Mouse (Mus musculus) gastrocnemius, postnatal 4 days (tissue): ENCODE data around the gene Kctd11. TPM values are rescaled to one million over a fixed set of nuclear protein-coding genes. Genes with fewer than 3 reads are reported as not detected.

Experiments
- DNase-seq, 2 experiments: peaks; one replicate each; pipeline ENCODE4 v3.0.0; 2021 to 2022; ENCODE audit warnings: low spot score in 2 of 2, mixed read lengths in 2 of 2
- microRNA-seq: library from miRNA; unstranded; fragments of <30 nt; microRNA quantifications from one replicate; pipeline ENCODE4 v1.2.0, GENCODE M21; 2021
- total RNA-seq, 2 experiments: library from RNA; stranded (reverse); gene quantifications; 2 replicates each; pipeline ENCODE4 v1.2.3; 2021

Kctd11 gene
- total RNA-seq, 2 experiments from 2014 or later: 3.5 to 4.7 TPM

DNA sequence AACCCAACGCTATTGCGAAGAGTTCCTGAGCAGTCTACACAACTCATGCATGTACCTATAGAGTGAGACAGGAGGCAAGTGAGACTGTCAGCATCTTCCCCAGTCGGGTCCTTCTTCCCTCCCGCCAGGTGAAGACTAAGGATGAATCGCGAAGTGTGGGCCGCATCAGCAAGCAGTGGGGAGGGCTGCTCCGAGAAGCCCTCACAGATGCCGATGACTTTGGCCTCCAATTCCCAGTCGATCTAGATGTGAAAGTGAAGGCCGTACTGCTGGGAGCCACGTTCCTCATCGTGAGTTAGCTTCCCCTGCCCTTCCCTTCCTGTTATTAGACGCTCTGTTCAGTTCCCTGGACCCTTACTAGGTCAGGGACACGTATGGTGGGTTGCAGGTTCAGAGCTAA, 31.3 kb downstream of the Kctd11 start:
- DNase-seq: no peak

GRCm38 (mm10) chr11:69849128-69849527, 32.1 kb downstream of the Kctd11 start:
- DNase-seq: no peak

DNA sequence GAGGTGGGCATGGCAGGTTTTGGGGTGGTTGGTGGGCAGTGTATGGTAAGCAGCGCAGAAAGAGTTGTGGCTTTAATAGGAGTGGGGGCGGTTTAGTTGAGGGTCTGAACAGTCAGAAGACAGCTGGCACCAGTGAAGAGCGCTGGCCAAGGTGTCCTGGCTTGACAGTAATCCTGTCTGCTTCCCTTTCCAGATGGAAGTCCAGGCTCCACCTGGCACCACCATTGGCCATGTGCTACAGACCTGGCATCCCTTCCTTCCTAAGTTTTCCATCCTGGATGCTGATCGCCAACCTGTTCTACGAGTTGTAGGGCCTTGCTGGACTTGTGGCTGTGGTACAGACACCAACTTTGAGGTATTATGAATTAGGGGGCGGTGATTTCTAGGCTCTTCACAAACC, 33.2 kb downstream of the Kctd11 start:
- DNase-seq: no peak

GRCm38 (mm10) chr11:69846738-69847688, 34.2 kb downstream of the Kctd11 start:
- no peak for DNase-seq

GRCm38 (mm10) chr11:69846198-69846680, 35.0 kb downstream of the Kctd11 start, which contains the start of gene Plscr3:
Gene Plscr3, plus strand, starts transcription at chr11:69846376.
- peak; percentile 86 to 91 for DNase-seq

DNA sequence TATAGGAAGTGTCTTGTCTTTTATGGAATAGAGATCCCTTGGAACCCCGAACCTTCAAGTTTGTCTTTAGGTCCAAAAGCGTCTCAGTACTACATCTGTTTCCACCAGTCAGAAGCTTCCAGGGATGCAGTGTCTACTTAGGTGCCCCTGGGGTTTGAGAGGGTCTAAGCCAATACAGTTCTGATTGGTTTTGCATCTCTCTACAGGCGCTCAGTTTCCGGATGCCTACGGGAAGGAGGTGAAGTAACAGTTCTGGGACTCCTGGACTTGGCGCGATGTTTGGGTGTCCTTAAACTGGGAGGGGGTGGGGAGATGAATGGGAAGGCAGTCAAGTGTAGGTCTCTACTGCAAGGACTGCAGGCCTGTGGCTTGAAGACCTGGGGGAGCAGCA, 42.5 kb downstream of the Kctd11 start:
- no peak for DNase-seq

- DNase-seq: peak; percentile 81 to 94
These were observed 43.1 kb downstream of the Kctd11 start, which contains the start of gene Tmem256 for GRCm38 (mm10) chr11:69837952-69838713. Gene Tmem256, plus strand, starts transcription at chr11:69838514.

DNA sequence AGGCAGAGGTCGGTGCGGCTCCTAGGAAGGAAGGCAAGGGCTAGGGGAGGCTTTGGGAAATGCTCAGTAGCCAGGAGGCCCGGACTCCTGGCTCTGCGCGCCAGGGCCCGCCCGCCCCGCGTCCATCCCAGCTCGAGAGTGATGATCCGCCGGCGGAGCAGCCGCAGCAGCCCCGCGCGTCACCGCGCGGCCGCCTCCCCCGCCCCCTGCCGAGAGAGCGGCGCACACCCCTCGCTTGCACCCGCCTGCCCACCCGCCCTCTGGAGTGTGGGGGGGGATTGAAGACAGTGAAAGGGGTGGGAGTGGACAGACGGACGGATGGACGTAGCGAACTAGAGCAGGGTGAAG, 43.6 kb downstream of the Kctd11 start, which contains the start of gene Nlgn2:
Gene Nlgn2, minus strand, starts transcription at position 181 of the 348 bp plus-strand sequence.
- DNase-seq: peak in 1 of 2 experiments; percentile 62

DNA sequence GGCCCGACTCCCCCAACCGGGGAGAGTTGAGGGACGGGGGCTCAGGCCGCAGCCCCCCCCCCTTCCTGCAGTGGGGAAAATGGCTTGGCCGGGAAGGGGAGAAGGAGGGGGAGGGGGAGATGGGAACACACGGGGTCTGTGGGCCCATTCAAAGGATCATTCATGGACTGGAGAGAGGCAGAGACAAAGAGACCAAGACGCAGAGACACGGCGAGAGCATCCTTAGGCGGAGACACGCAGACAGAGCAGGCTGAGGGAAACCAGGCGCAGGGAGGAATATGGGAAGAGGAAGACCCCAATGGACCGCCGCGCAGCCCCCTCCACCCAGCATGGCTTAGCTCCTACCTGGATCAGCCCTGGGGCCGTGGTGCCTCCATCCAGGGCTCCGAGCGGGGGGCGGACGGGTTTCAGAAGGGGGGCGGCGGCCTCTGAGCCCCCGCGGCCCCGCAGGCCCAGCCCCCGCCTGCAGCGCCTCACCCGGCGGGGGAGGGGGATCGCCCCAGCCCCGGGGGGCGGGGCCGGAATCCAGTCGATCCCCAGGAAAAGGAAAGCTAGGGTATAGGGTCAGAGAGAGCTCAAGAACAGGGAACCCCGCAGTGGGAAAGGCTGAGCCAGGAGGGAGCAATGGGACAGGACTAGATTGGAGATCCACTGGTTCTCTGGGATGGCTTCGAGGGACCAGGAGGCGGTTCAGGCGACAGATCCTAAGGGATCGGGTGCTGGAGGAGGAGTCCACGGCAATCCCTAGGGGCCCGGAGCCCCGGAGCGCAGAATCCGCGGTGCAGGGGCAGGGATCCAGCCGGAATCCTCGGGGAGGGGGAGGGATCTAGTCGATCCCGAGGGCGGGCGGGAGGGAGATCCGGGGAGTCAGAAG, 44.3 kb downstream of the Kctd11 start:
- peak; percentile 40 to 43 for DNase-seq

DNA sequence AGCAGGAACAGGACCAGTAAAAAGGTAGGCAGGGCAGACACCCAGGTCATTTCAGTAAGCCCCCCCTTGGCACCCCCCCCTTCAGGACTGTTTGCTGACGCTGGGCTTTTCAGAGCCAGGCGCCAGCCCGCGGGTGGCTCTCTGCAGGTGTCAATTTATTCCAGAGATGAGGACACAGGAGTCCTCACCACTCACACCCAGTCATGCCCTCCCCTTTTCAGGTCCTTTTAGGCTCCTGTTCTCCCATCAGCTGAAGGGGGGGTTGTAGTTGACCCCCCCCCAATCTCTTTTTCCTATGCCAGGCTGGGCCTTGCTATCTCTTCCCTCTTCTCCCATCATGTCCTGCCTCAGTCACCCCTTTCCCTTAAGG, 45.3 kb downstream of the Kctd11 start:
- DNase-seq: no peak

DNA sequence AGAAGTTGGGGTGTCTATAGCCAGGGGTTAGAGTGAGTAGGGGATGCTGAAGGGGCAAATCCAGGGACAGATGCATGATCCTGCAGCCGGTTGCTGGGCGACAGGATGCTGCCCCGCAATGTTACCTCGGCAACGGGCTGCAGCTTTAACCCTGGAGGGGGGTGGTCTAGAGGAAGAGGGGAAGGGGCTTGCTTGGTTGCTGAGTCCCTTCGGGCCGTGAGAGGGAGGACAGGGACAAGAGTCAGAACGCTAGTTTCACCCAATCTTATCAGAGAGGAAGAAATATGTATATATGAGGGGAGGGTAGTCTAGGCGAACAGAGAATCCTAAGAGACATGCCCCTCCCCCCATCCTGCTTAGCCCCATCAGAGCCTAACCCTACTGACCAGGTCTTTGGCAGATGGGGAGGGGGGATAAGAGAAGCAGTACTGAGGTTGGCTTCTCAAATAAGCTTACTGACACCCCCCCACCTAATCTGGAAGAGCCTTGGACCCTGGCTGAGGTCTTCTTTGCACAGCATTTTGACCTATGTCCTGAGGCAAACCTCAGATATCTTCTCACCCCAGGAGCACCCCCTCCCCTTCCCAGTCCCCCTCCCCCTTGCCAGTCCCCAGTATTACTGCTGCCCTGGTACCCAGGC, 45.8 kb downstream of the Kctd11 start:
- DNase-seq: no peak

DNA sequence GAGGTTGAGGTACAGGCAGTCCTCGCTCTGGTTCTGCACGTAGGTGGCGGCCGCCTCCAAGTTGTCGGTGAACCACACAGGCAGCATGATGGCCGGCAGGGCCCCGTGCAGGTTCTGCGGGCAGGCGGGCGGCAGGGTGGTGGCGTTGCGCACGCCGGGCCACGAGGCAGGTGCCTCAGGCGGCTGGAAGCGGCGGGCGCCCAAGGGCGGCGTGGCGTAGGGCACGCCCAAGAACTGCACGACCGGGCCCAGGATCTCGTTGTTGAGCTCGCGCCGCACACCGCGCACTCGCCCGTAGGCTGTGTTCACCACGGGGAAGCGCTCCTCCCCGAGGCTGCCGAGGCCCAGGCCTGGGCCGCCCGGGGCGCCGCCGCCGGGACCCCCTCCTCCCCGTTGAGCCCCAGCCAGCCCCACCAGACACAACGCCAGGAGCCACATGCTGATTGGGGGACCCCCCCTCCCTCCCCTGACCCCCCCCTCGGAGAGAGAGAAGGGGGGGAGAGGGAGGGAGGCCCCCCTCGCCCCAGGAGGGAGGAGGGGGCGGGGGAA, 47.1 kb downstream of the Kctd11 start:
- DNase-seq: peak in 1 of 2 experiments; percentile 37

DNA sequence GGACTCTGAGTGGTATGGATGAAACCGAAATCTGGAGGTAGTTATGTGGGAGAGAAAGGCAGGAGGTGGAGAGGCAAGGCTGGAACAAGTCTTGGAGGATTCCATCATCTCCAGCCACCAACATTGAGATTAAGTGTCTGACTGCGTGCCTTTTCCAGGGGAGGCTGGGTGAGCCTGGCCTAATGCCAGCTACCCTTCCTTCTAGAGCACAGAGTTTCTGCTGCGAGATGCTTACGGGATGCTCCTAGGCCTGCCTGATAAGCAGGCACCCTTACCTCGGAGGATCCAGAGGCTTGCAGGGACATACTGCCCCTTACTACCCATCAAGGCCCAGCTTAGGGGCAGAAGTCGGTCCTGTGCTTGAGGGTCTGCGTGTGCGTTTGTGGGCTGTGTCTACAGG, 47.7 kb downstream of the Kctd11 start:
- no peak for DNase-seq

DNA sequence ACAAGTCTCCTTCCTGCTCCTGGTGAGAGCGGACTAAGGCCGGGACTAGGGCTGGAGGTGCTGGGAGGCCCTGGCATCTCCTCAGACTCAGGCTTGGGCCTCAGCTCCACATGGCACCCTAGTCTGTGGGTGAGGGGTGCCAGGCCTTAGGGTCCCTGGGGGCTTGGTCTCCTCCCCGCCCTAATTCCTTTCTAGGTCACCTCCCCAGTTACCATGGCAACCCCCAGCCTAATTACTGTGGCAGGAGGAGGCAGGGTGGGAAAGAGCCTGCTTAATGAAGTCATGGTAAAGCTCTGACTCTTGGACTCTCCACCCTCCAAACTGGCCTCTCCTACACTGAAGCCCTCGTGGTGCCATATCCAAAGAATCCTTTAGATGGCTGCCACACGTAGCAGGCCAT, 52.4 kb downstream of the Kctd11 start:
- DNase-seq: no peak

Small RNA genes lying within 50 kb of the gene (microRNA-seq; reads per million reads assigned to microRNA genes)
- not detected for gene Mir6924

Other genes with a start within 250 kb of the Kctd11 start
- gene Fxr2, start 248.4 kb downstream of the Kctd11 start, total RNA-seq: 10 to 100 TPM; 90.3 to 94.0 TPM
- gene Sox15, start 226.1 kb downstream of the Kctd11 start, total RNA-seq: not detected
- 10 to 100 TPM; 31.6 to 33.0 TPM for gene Mpdu1, start 218.8 kb downstream of the Kctd11 start, total RNA-seq
- gene Cd68, start 215.3 kb downstream of the Kctd11 start, total RNA-seq: 10 to 100 TPM; 13.1 to 14.0 TPM
- gene Eif4a1, start 209.0 kb downstream of the Kctd11 start, total RNA-seq: 100 to 1,000 TPM; 295 to 317 TPM
- gene Senp3, start 199.3 kb downstream of the Kctd11 start, total RNA-seq: 10 to 100 TPM; 43.5 to 45.9 TPM
- gene Tnfsf13, start 195.6 kb downstream of the Kctd11 start, total RNA-seq: 1 to 10 TPM; 1.0 to 2.9 TPM
- 10 to 100 TPM; 22.3 to 22.9 TPM for gene Tnfsf12, start 185.6 kb downstream of the Kctd11 start, total RNA-seq
- gene Tnfsfm13, start 185.3 kb downstream of the Kctd11 start, total RNA-seq: 1 to 10 TPM; 4.3 to 4.6 TPM
- 10 to 100 TPM; 66.4 to 72.2 TPM for gene Polr2a, start 122.8 kb downstream of the Kctd11 start, total RNA-seq
- gene Slc35g3, start 119.4 kb downstream of the Kctd11 start, total RNA-seq: under 1 TPM in 1 of 2 experiments, not detected in 1; 0.25 TPM
- 10 to 100 TPM; 26.7 to 30.5 TPM for gene Zbtb4, start 115.5 kb downstream of the Kctd11 start, total RNA-seq
- gene Chrnb1, start 85.5 kb downstream of the Kctd11 start, total RNA-seq: 100 to 1,000 TPM in 1 of 2 experiments, 10 to 100 TPM in 1; 95.1 to 110 TPM
- 10 to 100 TPM; 10.1 to 13.8 TPM for gene Fgf11, start 79.5 kb downstream of the Kctd11 start, total RNA-seq
- gene Tmem102, start 75.8 kb downstream of the Kctd11 start, total RNA-seq: not detected
- gene Gm39566, start 66.1 kb downstream of the Kctd11 start, total RNA-seq: not detected
- not detected for gene Spem2, start 62.9 kb downstream of the Kctd11 start, total RNA-seq
- under 1 TPM in 1 of 2 experiments, not detected in 1; 0.34 TPM for gene Spem1, start 59.2 kb downstream of the Kctd11 start, total RNA-seq
- gene Nlgn2, start 43.6 kb downstream of the Kctd11 start, total RNA-seq: 10 to 100 TPM; 22.3 to 23.2 TPM
- gene Tmem256, start 42.9 kb downstream of the Kctd11 start, total RNA-seq: 100 to 1,000 TPM in 1 of 2 experiments, 10 to 100 TPM in 1; 97.5 to 141 TPM
- 10 to 100 TPM; 39.3 to 41.4 TPM for gene Plscr3, start 35.0 kb downstream of the Kctd11 start, total RNA-seq
- gene Tnk1, start 22.7 kb downstream of the Kctd11 start, total RNA-seq: under 1 TPM in 1 of 2 experiments, not detected in 1; 0.13 TPM
- gene Tmem95, start 3.4 kb downstream of the Kctd11 start, total RNA-seq: not detected
- 1 to 10 TPM in 1 of 2 experiments, under 1 TPM in 1; 0.65 to 1.1 TPM for gene Acap1, start 14.1 kb upstream of the Kctd11 start, total RNA-seq
- 1 to 10 TPM; 3.2 to 4.1 TPM for gene 2810408A11Rik, start 19.6 kb upstream of the Kctd11 start, total RNA-seq
- gene Neurl4, start 19.7 kb upstream of the Kctd11 start, total RNA-seq: 10 to 100 TPM; 32.3 to 36.9 TPM
- 10 to 100 TPM; 35.9 to 44.5 TPM for gene Gps2, start 32.5 kb upstream of the Kctd11 start, total RNA-seq
- gene Eif5a, start 40.6 kb upstream of the Kctd11 start, total RNA-seq: 100 to 1,000 TPM; 565 to 571 TPM
- gene Ybx2, start 54.4 kb upstream of the Kctd11 start, total RNA-seq: 1 to 10 TPM; 5.1 to 6.4 TPM
- 100 to 1,000 TPM; 111 to 142 TPM for gene Slc2a4, start 66.8 kb upstream of the Kctd11 start, total RNA-seq
- under 1 TPM in 1 of 2 experiments, not detected in 1; 0.34 TPM for gene Cldn7, start 83.4 kb upstream of the Kctd11 start, total RNA-seq
- 100 to 1,000 TPM; 204 to 229 TPM for gene Ctdnep1, start 99.8 kb upstream of the Kctd11 start, total RNA-seq
- gene Elp5, start 101.1 kb upstream of the Kctd11 start, total RNA-seq: 10 to 100 TPM; 61.9 to 63.7 TPM
- 100 to 1,000 TPM; 234 to 246 TPM for gene Gabarap, start 109.7 kb upstream of the Kctd11 start, total RNA-seq
- 10 to 100 TPM; 31.5 to 34.7 TPM for gene Phf23, start 114.4 kb upstream of the Kctd11 start, total RNA-seq
- gene Dvl2, start 119.2 kb upstream of the Kctd11 start, total RNA-seq: 10 to 100 TPM; 19.1 to 22.8 TPM
- 100 to 1,000 TPM; 233 to 241 TPM for gene Acadvl, start 134.0 kb upstream of the Kctd11 start, total RNA-seq
- 10 to 100 TPM; 23.9 to 33.8 TPM for gene Dlg4, start 135.5 kb upstream of the Kctd11 start, total RNA-seq
- under 1 TPM in 1 of 2 experiments, not detected in 1; 0.62 TPM for gene Asgr1, start 172.7 kb upstream of the Kctd11 start, total RNA-seq
- gene Asgr2, start 211.2 kb upstream of the Kctd11 start, total RNA-seq: under 1 TPM in 1 of 2 experiments, not detected in 1; 0.62 TPM
- gene Mgl2, start 248.9 kb upstream of the Kctd11 start, total RNA-seq: 1 to 10 TPM; 2.8 to 4.2 TPM